Mouse (Mus musculus): Measurements from ENCODE around the gene Ttc30a2. TPM values are rescaled to one million over a fixed set of nuclear protein-coding genes. Genes with fewer than 3 reads are reported as not detected.
"Not testable (repeated sequence)": the region's sequence is repeated elsewhere in the genome, so short reads cannot be mapped to it uniquely, and the experiment has no call there.

Ttc30a2 gene
- polyA plus RNA-seq (2016; fragmentation: Nextera tagmentation; extraction: Ambion mirVana) = 0.59 and 0.60 TPM in 2 replicates

DNA sequence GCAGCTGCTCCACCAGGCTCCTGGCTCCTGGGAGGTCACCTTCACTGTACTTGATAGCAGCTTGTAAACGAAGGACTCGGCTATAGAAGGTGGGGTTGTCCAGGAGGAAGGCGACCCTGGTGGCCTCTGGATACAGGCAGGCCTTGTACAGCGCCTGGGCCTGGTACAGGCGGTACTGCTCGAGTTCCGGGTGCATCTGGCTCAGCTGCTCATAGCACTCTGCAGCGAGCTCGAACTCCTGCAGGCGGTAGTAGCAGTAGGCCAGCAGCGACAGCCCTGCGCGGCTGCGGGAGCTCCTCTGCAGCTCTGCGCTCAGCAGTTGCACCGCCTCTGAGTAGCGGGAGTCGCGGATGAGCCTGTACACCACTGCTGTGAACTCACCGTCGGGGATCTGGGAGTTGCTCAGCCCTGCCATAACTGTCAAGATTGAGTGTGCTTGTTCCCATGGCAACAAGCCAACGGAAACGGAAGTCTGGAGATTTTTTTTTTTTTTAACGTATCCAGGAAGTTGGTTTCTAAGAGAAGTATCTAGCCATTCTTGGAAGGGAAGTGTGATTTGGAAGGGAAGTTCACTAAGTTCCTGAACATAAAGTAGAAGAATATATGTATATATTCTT lies at the start of gene Ttc30a2:
Gene Ttc30a2, minus strand, starts transcription at position 419 of the 617 bp plus-strand sequence.
- ATAC-seq (ENCODE audit: insufficient number of reproducible peaks, insufficient read depth, low FRiP score, low TSS enrichment, low read depth) = 0 out of 2 replicates have a peak, but pooled peaks have one; percentile 9
- H3K9ac ChIP-seq (replicated peaks); H3K27ac ChIP-seq; H3K4me3 ChIP-seq (replicated peaks); H3K27me3 ChIP-seq; H3K4me1 ChIP-seq (replicated peaks); H3K9me3 ChIP-seq; H3K36me3 ChIP-seq: not testable (repeated sequence)
- H3K4me2 ChIP-seq = 0 out of 2 replicates have a peak within 1 kb of the TSS, but pooled peaks have one; percentile 21
- 28% methylated on average over 21 of the region's 24 CpGs for WGBS

DNA sequence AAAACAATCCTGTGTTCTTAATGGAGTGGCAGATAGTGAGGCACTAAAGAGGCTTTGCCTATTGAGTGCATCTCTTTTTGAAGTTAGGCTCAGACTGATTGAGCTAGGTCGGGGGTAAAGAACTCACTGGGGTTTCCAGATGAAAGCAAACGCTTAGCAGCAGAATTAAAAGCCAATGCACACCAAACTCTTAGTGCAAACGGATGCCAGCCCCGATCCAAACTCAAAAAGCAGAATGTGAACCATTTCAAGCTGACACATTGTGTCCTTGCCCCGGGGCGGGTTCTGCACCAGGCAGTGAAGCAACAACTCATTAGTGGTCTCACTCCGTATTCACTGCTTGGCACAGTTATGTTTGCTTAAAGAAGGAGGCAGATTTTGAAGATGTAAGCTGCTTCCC lies 38.9 kb upstream of the Ttc30a2 start:
- H3K27me3 ChIP-seq = no peaks in the 10 kb centered on the region
- no peaks in the 10 kb centered on the region for H3K36me3 ChIP-seq
- peaks cover 17% of the 10 kb centered on the region for H3K4me1 ChIP-seq (replicated peaks)
- H3K9me3 ChIP-seq = no peaks in the 10 kb centered on the region
- 0 out of 2 replicates have a peak overlapping the region, but pooled peaks have one; percentile 13 for H3K4me2 ChIP-seq
- 6% methylated on average over 7 of the region's 7 CpGs for WGBS
- H3K27ac ChIP-seq = no peak overlapping the region
- H3K4me3 ChIP-seq (replicated peaks) = no peak overlapping the region
- H3K9ac ChIP-seq (replicated peaks) = no peak overlapping the region
- no peak for ATAC-seq (ENCODE audit: insufficient number of reproducible peaks, insufficient read depth, low FRiP score, low TSS enrichment, low read depth)

DNA sequence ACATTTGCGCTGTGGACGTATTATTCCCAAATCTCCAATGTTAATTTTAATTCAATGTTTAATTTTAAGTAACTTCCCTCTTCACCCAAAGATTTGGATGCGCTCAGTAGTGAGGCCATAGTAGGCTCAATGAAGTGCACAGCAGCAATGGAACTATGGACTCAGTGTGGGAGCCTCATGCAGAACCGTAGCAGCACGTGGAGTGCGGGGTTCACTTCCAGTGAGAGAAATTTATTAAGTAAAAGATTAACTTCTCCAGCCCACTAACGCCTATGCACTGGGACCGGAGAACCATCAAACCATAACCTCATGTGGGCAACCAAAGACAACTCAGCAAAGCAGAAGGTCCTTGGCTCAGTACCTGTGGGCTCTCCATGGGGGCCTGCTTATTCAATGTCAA lies 38.2 kb upstream of the Ttc30a2 start:
- H3K4me2 ChIP-seq = no peak overlapping the region
- H3K27me3 ChIP-seq = no peaks in the 10 kb centered on the region
- ATAC-seq (ENCODE audit: insufficient number of reproducible peaks, insufficient read depth, low FRiP score, low TSS enrichment, low read depth) = no peak
- 85% methylated on average over 8 of the region's 8 CpGs for WGBS
- H3K36me3 ChIP-seq = no peaks in the 10 kb centered on the region
- no peak overlapping the region for H3K9ac ChIP-seq (replicated peaks)
- H3K4me3 ChIP-seq (replicated peaks) = no peak overlapping the region
- no peak overlapping the region for H3K27ac ChIP-seq
- no peaks in the 10 kb centered on the region for H3K9me3 ChIP-seq
- H3K4me1 ChIP-seq (replicated peaks) = peaks cover 18% of the 10 kb centered on the region

DNA sequence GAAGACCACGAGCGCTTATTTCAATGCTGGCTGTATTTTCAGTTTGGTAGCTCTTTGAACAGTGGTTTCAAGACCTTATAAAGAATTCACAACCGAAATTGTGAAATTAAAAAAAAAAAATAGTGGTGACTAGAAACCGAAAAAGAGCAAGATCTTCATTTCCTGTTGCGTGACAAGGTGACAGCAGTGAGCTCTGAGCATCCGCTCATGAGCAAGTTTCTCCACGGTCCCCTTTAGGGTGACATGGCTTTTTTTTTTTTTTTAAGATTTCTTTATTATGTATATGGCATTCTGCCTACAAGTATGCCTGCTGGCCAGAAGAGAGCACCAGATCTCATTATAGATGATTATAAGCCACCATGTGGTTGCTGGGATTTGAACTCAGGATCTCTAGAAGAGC lies 37.5 kb upstream of the Ttc30a2 start:
- no peak for ATAC-seq (ENCODE audit: insufficient number of reproducible peaks, insufficient read depth, low FRiP score, low TSS enrichment, low read depth)
- 94% methylated on average over 7 of the region's 7 CpGs for WGBS
- H3K9ac ChIP-seq (replicated peaks) = no peak overlapping the region
- no peaks in the 10 kb centered on the region for H3K27me3 ChIP-seq
- peaks cover 23% of the 10 kb centered on the region for H3K4me1 ChIP-seq (replicated peaks)
- no peaks in the 10 kb centered on the region for H3K9me3 ChIP-seq
- H3K27ac ChIP-seq = no peak overlapping the region
- no peak overlapping the region for H3K4me3 ChIP-seq (replicated peaks)
- no peak overlapping the region for H3K4me2 ChIP-seq
- no peaks in the 10 kb centered on the region for H3K36me3 ChIP-seq

DNA sequence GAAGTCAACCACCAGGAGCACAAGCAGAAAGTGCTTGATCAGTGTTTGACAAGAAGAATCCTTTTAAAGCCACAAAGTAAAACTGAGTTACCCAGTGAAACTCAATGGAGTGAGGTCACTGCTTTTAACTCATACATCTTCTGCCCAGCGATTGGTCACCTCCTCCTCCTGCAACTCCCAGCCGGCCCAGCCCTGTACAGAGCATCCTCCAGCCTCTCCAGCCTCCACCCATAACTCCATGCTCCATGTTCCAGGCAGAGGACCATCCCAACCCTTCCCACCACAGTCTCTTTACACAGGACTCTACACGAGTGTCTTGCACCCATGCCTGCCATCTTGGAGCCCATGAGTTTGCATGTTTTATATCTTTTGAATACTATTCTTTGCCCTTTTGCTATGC lies 36.7 kb upstream of the Ttc30a2 start:
- WGBS = 83% methylated on average over 3 of the region's 3 CpGs
- Histone ChIP-seq H3K27ac (no peak overlapping the region), H3K4me3 (replicated peaks) (no peak overlapping the region), H3K4me1 (replicated peaks) (peaks cover 23% of the 10 kb centered on the region), H3K9me3 (no peaks in the 10 kb centered on the region), H3K27me3 (no peaks in the 10 kb centered on the region), H3K9ac (replicated peaks) (no peak overlapping the region), H3K4me2 (no peak overlapping the region), H3K36me3 (no peaks in the 10 kb centered on the region)
- no peak for ATAC-seq (ENCODE audit: insufficient number of reproducible peaks, insufficient read depth, low FRiP score, low TSS enrichment, low read depth)

DNA sequence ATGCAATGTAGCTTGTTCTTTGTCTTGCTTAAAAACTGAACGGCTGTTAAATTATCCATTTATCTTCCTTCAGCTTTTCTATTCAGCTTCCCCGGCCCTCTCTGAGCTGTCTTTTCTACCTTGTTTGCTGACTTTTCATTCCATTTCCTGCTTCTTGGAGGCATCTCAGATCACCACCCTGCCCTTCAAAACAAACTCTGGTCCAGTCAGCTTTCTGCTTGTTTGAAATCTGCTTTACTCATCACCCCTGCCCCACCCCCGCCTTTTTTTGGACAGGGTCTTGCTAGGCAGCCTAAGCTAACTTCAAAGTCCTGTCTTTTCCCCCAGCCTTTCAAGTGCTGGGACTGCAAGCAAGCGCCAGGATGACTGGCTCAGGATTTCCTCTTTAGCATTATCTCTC lies 28.2 kb upstream of the Ttc30a2 start:
- 19% methylated on average over 4 of the region's 4 CpGs for WGBS
- Histone ChIP-seq H3K36me3 (no peaks in the 10 kb centered on the region), H3K4me1 (replicated peaks) (peaks cover 9% of the 10 kb centered on the region; the same call in 1 of the 2 replicates), H3K4me2 (no peak overlapping the region), H3K9ac (replicated peaks) (no peak overlapping the region), H3K27ac (no peak overlapping the region), H3K9me3 (no peaks in the 10 kb centered on the region), H3K27me3 (no peaks in the 10 kb centered on the region), H3K4me3 (replicated peaks) (no peak overlapping the region)
- ATAC-seq (ENCODE audit: insufficient number of reproducible peaks, insufficient read depth, low FRiP score, low TSS enrichment, low read depth) = no peak

DNA sequence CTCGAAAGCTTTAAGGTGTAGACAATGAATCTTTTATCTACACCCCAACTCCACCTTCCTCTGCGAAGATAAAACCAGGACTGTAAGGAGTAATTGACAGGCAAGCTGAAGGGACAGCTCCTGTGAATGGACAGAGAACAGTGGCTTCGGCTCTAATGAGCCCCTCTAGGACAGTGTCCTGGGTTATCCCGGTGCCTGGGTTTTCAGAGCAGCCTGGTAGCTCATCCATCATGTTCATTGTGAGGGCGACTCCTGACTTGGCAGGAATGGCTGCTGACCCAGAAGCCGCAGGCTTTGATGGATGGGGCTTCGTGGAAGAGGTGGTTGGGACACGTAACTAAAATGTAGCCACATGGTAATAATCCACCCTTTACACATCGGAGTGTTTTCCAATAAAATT lies 24.9 kb upstream of the Ttc30a2 start:
- no peaks in the 10 kb centered on the region for H3K36me3 ChIP-seq
- no peaks in the 10 kb centered on the region for H3K27me3 ChIP-seq
- no peak for ATAC-seq (ENCODE audit: insufficient number of reproducible peaks, insufficient read depth, low FRiP score, low TSS enrichment, low read depth)
- 29% methylated on average over 9 of the region's 9 CpGs for WGBS
- no peak overlapping the region for H3K4me3 ChIP-seq (replicated peaks)
- H3K4me2 ChIP-seq = no peak overlapping the region
- H3K4me1 ChIP-seq (replicated peaks) = peaks cover 11% of the 10 kb centered on the region
- H3K9ac ChIP-seq (replicated peaks) = no peak overlapping the region
- H3K27ac ChIP-seq = no peak overlapping the region
- H3K9me3 ChIP-seq = no peaks in the 10 kb centered on the region

DNA sequence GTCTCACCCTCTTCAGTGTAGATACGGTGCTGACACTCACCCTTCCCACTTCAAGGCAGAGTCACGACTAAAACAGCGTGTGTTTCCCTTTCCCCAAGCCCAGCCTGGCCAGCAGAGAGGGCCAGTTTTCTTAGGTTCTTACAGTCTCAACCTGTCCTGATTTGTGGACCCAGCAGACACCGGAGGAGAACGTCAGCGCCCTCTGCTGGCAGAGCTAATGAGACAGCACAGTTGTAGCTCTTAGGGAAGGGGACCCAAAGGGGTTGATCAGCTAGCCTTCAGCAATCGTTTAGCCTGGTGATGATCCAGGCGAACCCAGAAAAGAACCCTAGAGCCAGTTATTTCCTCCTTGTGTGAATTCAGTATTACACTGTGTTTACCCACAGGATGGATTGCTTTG lies 23.4 kb upstream of the Ttc30a2 start:
- Histone ChIP-seq H3K36me3 (no peaks in the 10 kb centered on the region), H3K4me3 (replicated peaks) (no peak overlapping the region), H3K27me3 (no peaks in the 10 kb centered on the region), H3K9ac (replicated peaks) (no peak overlapping the region), H3K27ac (no peak overlapping the region), H3K4me1 (replicated peaks) (peaks cover 15% of the 10 kb centered on the region), H3K9me3 (no peaks in the 10 kb centered on the region), H3K4me2 (no peak overlapping the region)
- 42% methylated on average over 8 of the region's 8 CpGs for WGBS
- ATAC-seq (ENCODE audit: insufficient number of reproducible peaks, insufficient read depth, low FRiP score, low TSS enrichment, low read depth) = no peak

DNA sequence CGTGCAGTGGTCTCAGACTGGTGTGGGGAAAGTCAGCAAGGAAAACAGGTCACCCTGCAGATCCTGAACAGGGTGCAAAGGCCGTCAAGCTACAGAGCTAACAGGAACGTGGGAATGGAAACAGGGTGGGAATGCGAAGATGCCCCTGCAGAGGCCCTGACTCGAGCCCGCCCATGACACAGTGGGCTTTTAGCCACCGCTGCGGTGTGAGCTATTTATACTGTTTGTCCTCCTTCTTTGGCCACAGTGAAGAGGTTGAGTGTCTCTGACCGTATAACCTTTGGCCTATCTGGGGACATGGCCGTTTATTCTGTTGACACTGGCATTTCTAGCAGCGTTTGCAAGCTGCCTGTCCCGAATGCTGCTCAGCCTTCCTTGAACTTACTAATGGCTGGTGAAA lies 21.7 kb upstream of the Ttc30a2 start:
- H3K9me3 ChIP-seq = no peaks in the 10 kb centered on the region
- ATAC-seq (ENCODE audit: insufficient number of reproducible peaks, insufficient read depth, low FRiP score, low TSS enrichment, low read depth) = no peak
- WGBS = 39% methylated on average over 12 of the region's 12 CpGs
- H3K4me3 ChIP-seq (replicated peaks) = no peak overlapping the region
- no peak overlapping the region for H3K27ac ChIP-seq
- H3K4me2 ChIP-seq = no peak overlapping the region
- H3K36me3 ChIP-seq = no peaks in the 10 kb centered on the region
- 0 out of 2 replicates have a peak overlapping the region, but pooled peaks have one; percentile 27 for H3K9ac ChIP-seq (replicated peaks)
- peaks cover 15% of the 10 kb centered on the region for H3K4me1 ChIP-seq (replicated peaks)
- H3K27me3 ChIP-seq = no peaks in the 10 kb centered on the region

DNA sequence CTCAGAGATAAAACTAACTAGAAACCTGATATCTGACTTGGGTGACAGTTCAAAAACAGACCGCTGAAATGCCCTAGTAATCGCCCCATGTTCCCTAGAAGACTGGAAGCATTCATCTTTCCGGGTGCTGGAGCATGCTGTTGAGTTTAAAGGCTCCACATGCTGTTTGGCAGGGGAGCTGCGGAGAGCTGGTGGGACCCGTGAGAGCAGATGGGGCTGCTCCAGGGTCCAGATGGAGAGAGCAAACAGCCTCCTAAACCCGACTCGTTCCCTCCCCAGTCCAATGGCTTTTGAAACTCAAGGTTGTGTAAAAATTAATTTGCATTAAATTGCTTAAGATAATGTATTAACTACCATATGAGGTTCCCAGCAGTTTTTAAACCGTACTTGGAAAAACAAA lies 20.7 kb upstream of the Ttc30a2 start:
- H3K4me3 ChIP-seq (replicated peaks) = no peak overlapping the region
- H3K4me2 ChIP-seq = no peak overlapping the region
- 26% methylated on average over 8 of the region's 8 CpGs for WGBS
- H3K4me1 ChIP-seq (replicated peaks) = peaks cover 15% of the 10 kb centered on the region
- 0 out of 2 replicates have a peak overlapping the region, but pooled peaks have one; percentile 42 for H3K27ac ChIP-seq
- no peaks in the 10 kb centered on the region for H3K27me3 ChIP-seq
- no peak overlapping the region for H3K9ac ChIP-seq (replicated peaks)
- no peaks in the 10 kb centered on the region for H3K9me3 ChIP-seq
- ATAC-seq (ENCODE audit: insufficient number of reproducible peaks, insufficient read depth, low FRiP score, low TSS enrichment, low read depth) = no peak
- H3K36me3 ChIP-seq = no peaks in the 10 kb centered on the region

DNA sequence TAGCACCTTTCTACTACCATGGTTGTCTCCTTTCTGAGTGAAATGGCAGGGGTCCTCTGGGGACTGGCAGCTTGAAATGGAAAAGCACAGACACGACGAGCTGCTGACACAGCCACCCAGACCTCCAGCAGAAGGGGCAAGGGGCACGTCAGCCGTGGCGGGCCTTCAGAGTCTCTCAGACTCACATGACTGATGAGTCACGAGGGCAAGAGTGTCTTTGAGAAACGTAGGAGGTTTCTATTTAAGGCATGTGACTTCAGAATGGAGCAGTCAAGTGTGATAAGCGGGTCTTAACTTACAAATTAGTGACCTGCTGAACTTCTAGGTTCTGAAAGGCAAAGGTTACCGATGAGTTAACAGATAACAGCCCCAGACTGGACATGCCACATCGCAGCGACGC lies 19.8 kb upstream of the Ttc30a2 start:
- 43% methylated on average over 12 of the region's 12 CpGs for WGBS
- H3K27ac ChIP-seq = no peak overlapping the region
- H3K4me3 ChIP-seq (replicated peaks) = no peak overlapping the region
- H3K36me3 ChIP-seq = no peaks in the 10 kb centered on the region
- no peak for ATAC-seq (ENCODE audit: insufficient number of reproducible peaks, insufficient read depth, low FRiP score, low TSS enrichment, low read depth)
- H3K27me3 ChIP-seq = no peaks in the 10 kb centered on the region
- H3K4me2 ChIP-seq = no peak overlapping the region
- no peaks in the 10 kb centered on the region for H3K9me3 ChIP-seq
- no peak overlapping the region for H3K9ac ChIP-seq (replicated peaks)
- H3K4me1 ChIP-seq (replicated peaks) = peaks cover 12% of the 10 kb centered on the region

DNA sequence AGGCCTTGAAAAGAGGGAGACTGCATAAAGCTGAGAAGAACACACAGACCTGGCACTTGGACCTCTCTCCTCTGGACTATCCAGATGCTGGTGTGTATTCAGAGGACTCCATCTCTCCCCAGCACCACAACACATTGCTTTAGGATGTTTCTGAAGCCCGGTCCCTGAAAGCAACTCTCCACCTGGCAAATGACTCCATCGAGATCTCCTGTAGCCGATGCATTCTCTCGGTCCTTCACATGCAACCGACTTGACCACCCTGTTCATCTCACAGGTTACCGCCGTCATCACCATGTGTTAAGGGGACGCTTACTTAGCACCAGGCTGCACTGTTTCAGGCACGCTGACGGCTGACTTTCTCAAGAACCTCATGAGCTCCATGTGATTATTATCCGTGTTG lies 16.9 kb upstream of the Ttc30a2 start:
- ATAC-seq (ENCODE audit: insufficient number of reproducible peaks, insufficient read depth, low FRiP score, low TSS enrichment, low read depth) = no peak
- Histone ChIP-seq H3K9ac (replicated peaks) (no peak overlapping the region), H3K4me2 (no peak overlapping the region), H3K36me3 (no peaks in the 10 kb centered on the region), H3K27ac (no peak overlapping the region), H3K4me1 (replicated peaks) (peaks cover 40% of the 10 kb centered on the region), H3K27me3 (no peaks in the 10 kb centered on the region), H3K4me3 (replicated peaks) (no peak overlapping the region), H3K9me3 (no peaks in the 10 kb centered on the region)
- 93% methylated on average over 11 of the region's 11 CpGs for WGBS
